Mouse (Mus musculus) heart, adult 18-20 months (tissue): Measurements from ENCODE around the gene Mob2. TPM values are rescaled to one million over a fixed set of nuclear protein-coding genes. Genes with fewer than 3 reads are reported as not detected.
A peak's percentile ranks its signal among the peaks of the same experiment; 100 is the strongest.

ENCODE experiments used
- DNase-seq, 2 experiments: peaks; one replicate each; pipeline ENCODE4 v3.0.0; 2021 to 2022; ENCODE audit warnings: mixed read lengths in 1 of 2
- total RNA-seq, 2 experiments: library from RNA; stranded (reverse); gene quantifications; 2 replicates each; pipeline ENCODE4 v1.2.3; 2021

The Mob2 gene
- total RNA-seq, 2 experiments from 2014 or later: 45.7 to 51.1 TPM

DNA sequence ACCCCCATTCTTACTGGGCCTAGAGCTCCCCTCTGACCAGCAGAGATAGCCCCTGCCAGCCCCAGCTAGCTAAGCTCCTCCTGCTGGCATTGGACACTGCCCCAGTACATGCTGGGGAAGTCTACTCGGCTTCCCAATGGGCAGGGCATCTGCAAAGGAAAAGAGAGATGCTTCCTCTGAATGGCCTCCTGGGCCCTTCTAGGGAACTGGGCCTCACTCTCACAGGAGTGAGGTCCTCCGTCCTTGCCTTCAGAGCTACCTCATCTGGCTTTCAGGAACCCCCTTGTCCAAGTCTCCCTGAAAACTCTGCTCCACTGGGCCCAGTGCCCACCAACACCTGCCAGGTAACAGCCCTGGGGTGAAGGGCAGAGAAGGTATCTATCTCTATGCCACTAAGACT lies 20.0 kb upstream of the Mob2 start:
- DNase-seq: no peak

DNA sequence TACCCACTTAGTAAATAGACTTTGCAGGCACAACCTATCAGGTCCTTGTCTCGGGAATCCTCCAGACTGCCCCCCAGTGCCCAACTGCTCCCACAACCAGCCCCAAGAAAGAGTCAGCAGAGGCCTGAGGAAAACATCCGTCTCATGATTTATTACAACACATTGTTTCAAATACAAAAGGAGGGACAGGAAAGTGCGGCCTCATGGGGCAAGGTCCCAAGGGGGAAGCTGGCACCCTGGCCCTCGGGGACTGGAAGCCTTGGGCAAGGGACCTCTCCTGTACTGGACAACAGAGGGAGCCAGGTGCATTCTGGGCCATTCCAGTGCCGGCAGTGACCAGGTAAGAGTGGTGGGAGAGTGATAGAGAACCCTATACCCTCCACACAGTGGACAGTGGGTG lies 18.5 kb upstream of the Mob2 start:
- no peak for DNase-seq

DNA sequence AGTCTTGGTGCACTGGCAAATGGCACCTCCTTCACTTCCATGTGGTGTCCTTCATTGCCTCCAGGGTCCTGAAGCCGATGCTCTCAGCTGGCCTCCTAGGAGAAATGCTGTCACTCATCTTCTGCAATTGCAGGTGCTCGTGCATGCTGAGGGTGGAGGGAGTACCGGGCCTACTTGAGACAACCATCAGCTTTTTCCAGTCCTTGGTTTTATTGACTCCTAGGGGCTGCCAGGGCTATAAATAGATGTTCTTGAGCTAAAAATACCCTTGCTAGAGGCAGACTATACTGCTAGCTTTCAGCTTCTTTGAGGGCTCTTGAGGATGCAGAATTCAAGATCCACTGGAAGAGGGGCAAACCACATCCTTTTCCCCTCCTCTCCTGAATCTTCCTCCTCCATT lies 16.3 kb upstream of the Mob2 start:
- DNase-seq: peak; percentile 50 to 52

GRCm38 (mm10) chr7:142074146-142074886 lies 13.5 kb upstream of the Mob2 start:
- peak; percentile 43 to 49 for DNase-seq

DNA sequence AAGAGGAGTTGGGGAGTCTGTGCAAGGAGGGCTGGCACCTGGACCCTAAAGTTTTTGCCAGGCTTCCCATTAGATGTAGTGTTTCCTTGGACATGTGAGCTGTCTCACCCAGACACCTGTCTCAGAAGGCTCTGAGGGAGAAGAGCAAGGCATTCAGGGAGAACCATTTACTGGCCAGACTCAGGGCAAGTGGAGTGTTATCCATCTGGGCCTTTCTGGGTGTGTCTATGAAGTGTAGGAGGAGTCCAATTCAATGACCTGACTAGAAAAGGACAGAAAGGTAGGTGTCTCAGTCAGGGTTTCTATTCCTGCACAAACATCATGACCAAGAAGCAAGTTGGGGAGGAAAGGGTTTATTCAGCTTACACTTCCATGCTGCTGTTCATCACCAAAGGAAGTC lies 10.9 kb upstream of the Mob2 start:
- no peak for DNase-seq

DNA sequence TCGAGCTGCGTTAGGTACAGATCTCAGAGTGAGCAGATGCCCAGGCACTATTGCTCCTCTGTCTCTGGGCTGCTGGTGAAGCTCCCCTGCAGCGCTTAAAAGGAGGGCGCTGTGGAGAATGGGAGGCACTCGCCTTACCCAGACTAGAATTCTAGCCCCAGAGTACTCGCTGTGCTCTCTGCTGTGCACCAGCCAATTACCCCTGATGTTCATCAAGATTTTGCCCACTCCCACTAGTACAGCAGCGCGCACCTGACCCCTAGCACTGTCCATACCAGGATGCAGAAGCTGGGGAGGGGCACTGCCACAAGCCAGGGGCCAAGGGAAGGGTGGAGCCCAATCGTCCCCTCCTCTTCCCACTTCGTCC lies 10.3 kb upstream of the Mob2 start:
- no peak for DNase-seq

- DNase-seq: peak; percentile 73 to 89
Measured at GRCm38 (mm10) chr7:142070458-142071211, 9.8 kb upstream of the Mob2 start.

GRCm38 (mm10) chr7:142068429-142068828 lies 7.6 kb upstream of the Mob2 start:
- no peak for DNase-seq

DNA sequence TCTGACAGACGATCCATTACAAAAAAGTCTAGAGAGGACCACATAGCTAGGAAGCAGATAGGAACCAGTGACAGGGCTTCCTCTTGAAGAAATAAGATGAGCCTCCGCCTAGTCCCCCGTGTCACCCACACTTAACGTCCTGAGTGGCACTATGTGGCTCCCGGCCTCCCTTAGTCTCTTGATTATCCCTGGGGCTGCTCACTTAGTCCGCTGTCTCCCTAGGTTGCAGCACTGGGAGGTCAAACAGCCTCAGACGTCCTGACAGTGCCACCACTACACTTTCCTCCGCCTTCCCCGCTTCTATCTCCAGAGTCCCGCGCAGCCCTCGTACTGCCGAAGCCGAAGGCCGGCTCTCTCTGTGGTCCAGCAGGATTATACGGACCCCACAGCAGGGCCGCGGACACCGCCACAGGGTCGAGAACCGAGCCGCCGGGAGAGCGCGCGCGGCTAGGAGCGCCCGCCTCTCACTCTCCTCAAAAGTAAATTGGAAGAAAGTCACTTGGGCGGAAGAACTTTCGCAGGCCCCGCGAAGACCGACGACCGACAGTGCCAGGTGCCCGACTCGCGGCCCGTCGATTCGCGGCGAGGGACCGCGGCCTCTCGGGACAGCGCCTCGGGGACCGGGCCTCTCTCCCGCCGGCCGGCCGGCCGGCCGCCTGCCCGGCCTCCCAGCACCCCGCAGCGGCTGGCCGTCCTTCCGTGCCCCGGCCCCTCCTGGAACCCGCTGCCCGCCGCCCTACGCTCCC lies 507 bp downstream of the Mob2 start:
- no peak for DNase-seq

GRCm38 (mm10) chr7:142059024-142059423 lies 1.8 kb downstream of the Mob2 start:
- no peak for DNase-seq

- DNase-seq: peak in 1 of 2 experiments; percentile 40
Measured at GRCm38 (mm10) chr7:142057121-142057520, 3.7 kb downstream of the Mob2 start.

- peak in 1 of 2 experiments; percentile 54 for DNase-seq
Measured at GRCm38 (mm10) chr7:142056601-142057061, 4.2 kb downstream of the Mob2 start.

DNA sequence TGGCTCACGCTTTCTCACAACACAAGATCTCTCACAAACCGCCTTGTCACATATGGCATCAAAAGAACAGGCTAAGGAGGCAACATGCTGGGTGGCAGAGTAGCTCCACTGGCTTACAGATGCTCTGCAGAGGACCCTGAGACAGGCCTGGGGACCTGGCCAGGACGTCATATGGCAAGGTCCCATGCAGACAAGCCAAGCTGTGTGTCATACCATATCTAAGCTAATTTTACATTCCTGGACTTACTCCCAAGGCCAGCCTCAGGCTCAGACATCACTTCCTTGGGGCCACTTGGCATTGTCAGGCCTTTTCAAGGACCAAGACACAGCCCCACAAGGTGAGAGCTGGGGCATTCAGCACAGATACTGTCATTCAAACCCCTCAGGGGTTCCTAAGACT lies 5.4 kb downstream of the Mob2 start:
- peak in 1 of 2 experiments; percentile 42 for DNase-seq

DNA sequence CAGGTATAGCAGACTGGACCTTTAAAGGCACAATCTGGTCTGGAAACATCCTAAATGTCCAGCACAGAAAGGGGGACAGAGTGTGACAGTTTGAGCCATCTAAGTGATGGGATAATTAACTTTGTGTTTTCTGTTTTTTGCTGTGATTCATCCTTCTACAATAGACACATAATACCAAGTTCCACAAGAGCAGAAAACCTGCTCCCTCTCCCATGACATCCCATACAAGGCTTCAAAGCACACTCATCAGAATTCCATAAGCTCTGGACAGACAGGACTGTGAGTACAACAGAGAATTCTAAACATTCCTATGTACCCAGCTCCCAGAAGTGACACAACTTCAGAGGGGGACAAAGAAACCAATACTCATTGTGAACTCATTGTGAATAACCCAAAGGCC lies 10.3 kb downstream of the Mob2 start:
- no peak for DNase-seq

DNA sequence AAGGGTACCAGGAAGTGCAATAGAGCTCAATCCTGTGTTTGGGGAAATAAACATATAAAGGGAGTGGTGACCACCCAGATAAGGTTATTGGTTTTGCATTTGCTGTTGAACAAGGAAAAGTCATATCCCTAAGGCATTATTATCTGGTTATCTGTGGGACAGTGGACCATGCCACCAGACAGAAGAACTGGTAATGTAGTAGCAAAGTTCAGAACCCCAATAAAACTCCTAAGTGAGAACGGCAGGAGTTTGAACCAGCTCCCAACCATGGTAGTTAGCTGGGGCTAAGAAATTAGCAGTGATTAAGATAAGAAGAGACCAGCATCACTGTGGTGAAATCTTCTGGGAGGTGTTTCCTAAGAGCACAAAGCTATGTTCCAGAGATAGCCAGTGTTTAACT lies 14.9 kb downstream of the Mob2 start:
- DNase-seq: no peak

GRCm38 (mm10) chr7:142045344-142045743 lies 15.5 kb downstream of the Mob2 start:
- DNase-seq: no peak

- peak; percentile 48 to 87 for DNase-seq
Measured at GRCm38 (mm10) chr7:142040756-142041155, 20.1 kb downstream of the Mob2 start.

- DNase-seq: peak; percentile 60 to 73
Measured at GRCm38 (mm10) chr7:142037553-142038170, 23.2 kb downstream of the Mob2 start.

DNA sequence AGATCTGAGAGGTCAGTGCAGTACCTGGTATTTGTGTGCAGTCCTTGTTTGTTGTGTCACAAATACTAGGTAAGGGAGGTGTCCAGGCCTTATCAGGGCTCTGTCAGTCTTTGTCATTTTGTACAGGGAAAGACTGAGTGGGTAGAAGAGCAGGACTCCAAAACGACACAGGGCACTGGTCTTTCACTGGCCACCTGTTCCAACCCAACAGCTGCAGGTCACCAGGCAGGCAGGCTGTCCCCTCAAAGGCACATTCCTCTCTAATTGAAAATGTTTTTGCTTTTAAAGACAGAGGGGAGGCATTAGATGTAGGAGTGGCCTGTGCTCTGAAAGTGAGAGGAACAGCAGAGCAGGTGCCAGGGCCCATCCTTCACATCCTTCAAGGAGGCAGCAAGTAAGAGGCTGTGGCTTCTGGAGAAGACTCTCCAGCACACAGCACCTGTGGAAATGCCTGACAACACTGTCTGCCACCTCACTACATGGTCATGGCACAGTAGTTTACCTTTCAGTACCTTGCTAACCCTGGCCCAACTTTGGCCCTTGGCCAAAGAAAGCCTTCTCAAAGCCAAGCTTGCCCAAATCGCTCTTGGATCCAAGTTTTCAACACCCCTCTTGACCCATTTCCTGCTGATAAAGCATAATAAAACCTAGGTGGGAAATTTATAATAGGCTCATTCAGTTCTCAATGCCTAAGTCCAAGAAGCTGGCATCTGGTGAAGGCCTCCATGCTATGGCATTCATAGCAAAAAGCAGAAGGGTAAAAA lies 25.6 kb downstream of the Mob2 start:
- no peak for DNase-seq

GRCm38 (mm10) chr7:142034198-142034597 lies 26.7 kb downstream of the Mob2 start:
- DNase-seq: peak; percentile 83 to 93

DNA sequence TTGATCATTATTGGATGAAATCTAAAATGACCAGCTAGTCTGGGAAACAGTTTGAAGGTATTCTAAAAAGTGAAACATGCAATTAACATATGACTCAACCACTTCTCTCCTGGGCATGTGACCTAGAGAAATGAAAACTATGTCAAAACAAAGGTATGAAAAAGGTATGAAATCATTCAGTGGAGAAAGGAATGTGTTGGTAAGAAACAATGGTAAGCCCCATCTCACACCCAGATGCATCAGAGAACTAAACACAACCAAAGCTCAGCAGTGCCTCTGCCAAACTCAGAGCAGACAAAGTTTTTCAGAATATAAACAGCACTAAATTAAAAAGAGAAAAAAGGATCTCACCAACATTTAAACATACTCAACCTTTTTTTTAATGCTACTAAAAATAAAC lies 30.8 kb downstream of the Mob2 start:
- no peak for DNase-seq

- DNase-seq: no peak
Measured at GRCm38 (mm10) chr7:142025926-142026325, 34.9 kb downstream of the Mob2 start.
